Mouse (Mus musculus): ENCODE measurements around the gene Ttll11.

- TF ChIP-seq CTCF (IDR thresholded peaks at IDR 0.05; ENCODE audit: control insufficient read depth, insufficient read depth, low read length) (no peak), POLR2A (IDR thresholded peaks at IDR 0.05; ENCODE audit: borderline replicate concordance, control insufficient read depth, low read depth, low read length) (no peak)
Measured at GRCm38 (mm10) chr2:35874421-35874820, 105.3 kb downstream of the Ttll11 start.

All from bone marrow, adult 2 months (tissue).